Mouse (Mus musculus) heart, postnatal 10 days (tissue): ENCODE data around the gene Zfp575. TPM values are rescaled to one million over a fixed set of nuclear protein-coding genes. Genes with fewer than 3 reads are reported as not detected.
A peak's percentile ranks its signal among the peaks of the same experiment; 100 is the strongest.
"Not testable (repeated sequence)": the region's sequence is repeated elsewhere in the genome, so short reads cannot be mapped to it uniquely, and the experiment has no call there.

ENCODE experiments used
- DNase-seq, 2 experiments: peaks; one replicate each; pipeline ENCODE4 v3.0.0; 2021
- intact Hi-C: fragments of 180-260 bp; cut with DNase I; formaldehyde crosslinking; loops from one replicate; pipeline ENCODE4 v1.15.1; 2025
- total RNA-seq, 2 experiments: library from RNA; stranded (reverse); gene quantifications; 2 replicates each; pipeline ENCODE4 v1.2.3; 2021

The Zfp575 gene
- total RNA-seq = under 1 TPM; 0.32 to 0.45 TPM

DNA sequence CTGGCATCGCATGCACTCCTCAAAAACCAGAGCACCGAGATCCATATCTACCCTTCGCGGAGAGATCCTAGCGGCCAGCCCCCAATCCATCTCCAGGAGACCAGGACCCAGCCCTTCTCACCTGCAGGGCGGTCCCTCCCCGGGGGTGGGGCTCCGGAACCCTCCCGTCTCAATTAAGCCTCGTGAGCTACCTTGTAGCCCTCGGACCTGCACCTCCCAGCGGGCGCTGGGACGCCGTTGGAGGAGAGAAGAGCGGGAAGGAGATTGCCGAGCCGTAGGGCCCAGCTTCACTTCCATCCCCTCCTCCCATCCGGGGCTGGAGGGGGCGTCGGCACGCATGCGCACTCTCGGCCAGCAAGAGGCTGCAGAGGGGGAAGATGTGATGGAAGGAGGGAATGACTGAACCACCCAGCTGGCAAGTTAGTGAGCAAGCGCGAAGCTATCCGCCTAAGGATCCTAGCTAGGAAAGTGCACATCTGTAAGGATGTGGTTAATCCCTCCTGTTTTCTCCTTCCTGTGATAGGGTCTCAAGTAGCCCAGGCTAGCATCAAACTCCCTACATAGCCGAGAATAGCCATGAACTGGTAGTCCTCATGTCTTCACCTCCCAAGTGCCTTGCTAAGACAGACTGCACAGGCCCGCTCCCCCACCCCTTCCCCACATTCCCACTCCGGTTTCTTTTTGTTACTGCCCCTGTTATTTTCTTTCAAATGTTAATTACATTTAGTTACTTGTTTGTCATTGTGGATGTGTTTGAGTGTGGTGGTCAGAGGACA lies at the start of gene Zfp575, which contains the start of gene Ethe1:
Gene Zfp575, minus strand, starts transcription at position 312 of the 776 bp plus-strand sequence.
Gene Ethe1, plus strand, starts transcription at position 214 of the 776 bp plus-strand sequence.
- peak; percentile 63 to 72 for DNase-seq
- intact Hi-C loops = no loop called here

DNA sequence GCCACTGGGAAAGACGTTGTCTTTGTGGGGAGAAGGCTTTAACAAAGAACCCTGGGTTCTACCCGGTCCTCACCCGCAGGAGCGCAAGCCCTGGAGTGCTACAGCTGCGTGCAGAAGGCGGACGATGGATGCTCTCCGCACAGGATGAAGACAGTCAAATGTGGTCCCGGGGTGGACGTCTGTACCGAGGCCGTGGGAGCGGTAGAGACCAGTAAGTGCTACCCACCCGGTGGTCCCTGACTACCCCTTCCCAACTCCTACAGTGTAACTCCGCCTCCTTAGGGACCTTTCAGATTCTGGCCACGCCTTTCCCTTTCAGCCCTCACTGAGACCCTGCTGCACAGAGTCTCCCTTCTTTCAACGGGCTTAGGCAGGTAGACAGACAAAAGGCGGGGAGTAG lies 49.6 kb upstream of the Zfp575 start:
- intact Hi-C loops = no loop called here

DNA sequence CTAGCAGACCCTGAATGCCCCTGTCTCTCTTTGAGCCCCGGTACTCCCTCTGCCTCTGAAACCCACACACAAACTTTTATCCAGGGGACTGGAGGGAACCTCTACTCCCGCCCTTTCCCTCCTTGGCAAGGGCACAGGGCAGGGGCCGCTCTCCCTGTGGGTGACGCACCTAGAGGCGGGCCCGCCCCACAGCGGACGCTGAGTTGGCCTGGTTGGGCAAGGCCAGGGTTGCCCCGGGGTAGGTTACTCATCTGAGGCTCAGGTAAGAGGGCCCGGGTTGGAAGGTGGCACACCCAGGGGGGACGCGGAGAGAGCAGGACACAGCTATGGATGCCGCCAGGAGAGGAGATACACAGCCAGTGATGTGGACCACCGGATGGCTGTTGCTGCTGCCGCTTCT lies 48.8 kb upstream of the Zfp575 start, which contains the start of gene Lypd3:
Gene Lypd3, plus strand, starts transcription at position 287 of the 400 bp plus-strand sequence.
- no peak for DNase-seq
- intact Hi-C loops = no loop called here

More for the DNA sequence above, 49.6 kb upstream of the Zfp575 start:
- no peak for DNase-seq

- intact Hi-C loops = loop anchor here (2.0 kb wide), 1 partner anchor 19 kb away; the partner anchor contains the start of gene Phldb3
- no peak for DNase-seq
Observed at GRCm38 (mm10) chr7:24630116-24630880, 42.9 kb upstream of the Zfp575 start.

GRCm38 (mm10) chr7:24629672-24630071 lies 42.2 kb upstream of the Zfp575 start:
- intact Hi-C loops = loop anchor here (2.0 kb wide), 1 partner anchor 19 kb away; the partner anchor contains the start of gene Phldb3
- DNase-seq = no peak

GRCm38 (mm10) chr7:24628685-24629610 lies 41.5 kb upstream of the Zfp575 start:
- intact Hi-C loops = no loop called here
- peak; percentile 81 to 83 for DNase-seq

- intact Hi-C loops = no loop called here
- DNase-seq = no peak
Observed at GRCm38 (mm10) chr7:24622967-24623366, 35.5 kb upstream of the Zfp575 start.

GRCm38 (mm10) chr7:24621193-24621592 lies 33.8 kb upstream of the Zfp575 start:
- intact Hi-C loops = no loop called here
- DNase-seq = no peak

- intact Hi-C loops = no loop called here
- no peak for DNase-seq
Observed at GRCm38 (mm10) chr7:24619671-24620397, 32.4 kb upstream of the Zfp575 start.

DNA sequence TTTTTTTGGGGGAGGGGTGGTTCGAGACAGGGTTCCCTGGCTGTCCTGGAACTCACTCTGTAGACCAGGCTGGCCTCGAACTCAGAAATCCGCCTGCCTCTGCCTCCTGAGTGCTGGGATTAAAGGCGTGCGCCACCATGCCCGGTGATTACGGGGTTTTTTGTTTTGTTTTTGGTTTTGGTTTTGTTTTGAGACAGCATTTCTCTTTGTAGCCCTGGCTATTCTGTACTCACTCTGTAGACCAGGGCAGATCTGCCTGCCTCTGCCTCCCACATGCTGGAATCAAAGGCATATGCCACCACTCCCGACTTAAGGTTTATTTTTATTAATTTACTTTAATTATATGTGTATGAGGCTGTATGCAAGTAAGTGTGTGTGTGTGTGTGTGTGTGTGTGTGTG lies 30.9 kb upstream of the Zfp575 start:
- DNase-seq, intact Hi-C loops: not testable (repeated sequence)

GRCm38 (mm10) chr7:24617763-24618162 lies 30.3 kb upstream of the Zfp575 start:
- no peak for DNase-seq
- intact Hi-C loops = no loop called here

GRCm38 (mm10) chr7:24614816-24615215 lies 27.4 kb upstream of the Zfp575 start:
- no peak for DNase-seq
- intact Hi-C loops = no loop called here

GRCm38 (mm10) chr7:24612308-24612910 lies 25.0 kb upstream of the Zfp575 start:
- no peak for DNase-seq
- intact Hi-C loops = no loop called here

- DNase-seq = no peak
- intact Hi-C loops = loop anchor here (2.0 kb wide), 1 partner anchor 19 kb away; no protein-coding TSS in a partner anchor
Observed at GRCm38 (mm10) chr7:24611709-24612108, 24.3 kb upstream of the Zfp575 start.

GRCm38 (mm10) chr7:24610879-24611494 lies 23.5 kb upstream of the Zfp575 start:
- peak; percentile 84 to 89 for DNase-seq
- intact Hi-C loops = loop anchor here (2.0 kb wide), 1 partner anchor 20 kb away; no protein-coding TSS in a partner anchor

DNA sequence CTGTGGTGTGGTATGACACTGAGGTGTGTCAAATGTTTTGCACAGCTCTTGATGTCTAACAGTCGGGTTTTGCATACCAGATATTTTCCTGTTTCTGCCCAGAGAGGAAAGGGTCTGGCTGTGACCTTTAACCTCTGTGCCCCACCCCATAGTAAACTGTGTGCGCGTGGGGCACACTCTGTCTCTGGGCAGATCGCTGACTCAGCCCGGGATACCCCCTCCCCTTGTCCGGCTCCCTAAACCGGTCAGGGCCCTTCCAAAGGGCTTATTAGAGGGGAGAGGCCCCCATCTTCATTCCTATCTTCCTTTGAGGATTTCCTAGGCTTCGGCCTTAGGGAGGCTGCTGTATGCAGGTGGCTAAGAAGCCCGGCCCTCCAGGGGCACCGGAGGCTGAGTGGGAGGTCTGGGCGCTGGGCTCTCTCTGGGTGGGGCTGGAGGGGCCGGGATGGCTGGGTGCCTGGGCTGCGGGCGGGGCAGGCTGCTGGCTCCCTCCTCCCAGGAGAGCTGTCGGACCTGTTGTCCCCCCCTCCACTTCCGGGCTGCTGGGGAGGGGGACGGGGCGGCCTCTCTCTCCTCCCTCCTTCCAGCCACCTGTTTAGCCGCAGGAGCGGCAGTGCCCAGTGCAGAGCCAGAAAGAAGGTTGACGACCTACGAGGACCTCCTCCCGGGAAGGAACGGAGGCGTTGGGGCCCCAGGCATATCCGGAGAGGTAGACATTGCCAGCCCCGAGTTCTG lies 22.9 kb upstream of the Zfp575 start, which contains the start of gene Phldb3:
Gene Phldb3, plus strand, starts transcription at position 620 of the 735 bp plus-strand sequence.
- intact Hi-C loops = loop anchor here (2.0 kb wide), 1 partner anchor 20 kb away; no protein-coding TSS in a partner anchor
- DNase-seq = no peak

DNA sequence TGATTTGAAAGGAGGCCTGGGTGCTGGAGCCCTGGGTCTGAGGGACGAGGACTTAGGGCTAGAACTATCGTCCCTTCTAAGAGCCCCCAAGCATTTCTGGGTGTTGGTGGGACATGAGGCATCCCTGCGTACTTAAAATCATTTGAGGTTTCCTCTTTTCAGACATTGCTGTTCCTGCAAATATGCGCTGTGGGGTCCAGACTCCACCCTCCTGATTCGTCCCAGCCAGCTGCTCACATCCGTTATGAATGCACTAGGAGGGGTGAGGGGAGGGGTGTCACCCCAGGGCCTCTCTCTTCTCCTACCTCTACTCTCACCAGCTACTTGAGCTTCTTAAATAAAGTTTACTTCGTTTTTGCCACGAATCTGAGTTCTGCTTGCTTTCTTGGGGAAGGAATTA lies 21.1 kb upstream of the Zfp575 start:
- intact Hi-C loops = no loop called here
- peak in 1 of 2 experiments; percentile 23 for DNase-seq

DNA sequence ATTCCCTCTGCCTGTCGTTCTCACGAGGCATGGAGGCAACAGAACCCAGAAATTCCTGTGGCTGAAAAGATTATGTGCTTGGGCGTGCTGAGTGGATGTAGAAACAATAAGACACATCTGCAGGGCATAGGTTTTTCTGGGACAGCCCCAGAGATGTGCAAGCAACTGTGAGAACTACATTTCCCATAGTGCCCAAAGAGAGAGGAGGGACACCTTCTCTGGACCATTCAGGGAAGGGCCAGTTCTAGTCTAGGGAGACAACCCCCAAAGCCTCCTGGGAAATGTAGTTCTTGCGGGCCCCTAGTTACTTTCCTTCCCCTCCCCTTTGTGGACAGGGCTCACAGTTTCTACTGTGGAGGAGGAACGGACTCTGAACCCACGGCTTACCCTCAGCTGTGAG lies 20.6 kb upstream of the Zfp575 start:
- intact Hi-C loops = no loop called here
- peak; percentile 72 to 75 for DNase-seq
